24 mouse cellular contexts compared by ENCODE assay signal in the genomic region with DNA sequence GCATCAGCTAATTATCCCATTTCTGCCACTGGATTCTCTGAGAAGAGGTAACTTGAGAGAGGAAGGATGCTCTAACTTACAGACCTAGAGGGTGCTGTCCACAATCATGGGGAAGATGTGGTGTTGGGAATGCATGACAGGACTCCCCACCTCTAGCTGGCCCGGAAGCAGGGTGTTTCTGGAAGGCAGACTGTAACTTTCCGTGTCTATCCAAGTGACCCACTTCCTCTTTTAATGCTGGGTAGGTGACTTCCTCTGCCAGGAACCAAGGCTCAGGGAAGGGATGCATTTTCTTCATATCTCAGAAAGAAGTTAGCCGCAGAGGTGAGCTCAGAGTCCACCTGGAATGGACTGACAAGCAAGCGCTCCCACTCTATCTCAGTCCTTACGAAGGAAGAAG. TPM values are rescaled to one million over a fixed set of nuclear protein-coding genes. Genes with fewer than 3 reads are reported as not detected.
DNase-seq lines count a peak whose midpoint lies in the region; ATAC-seq and TF ChIP-seq lines count a peak whose summit lies in the region.
"Had no signal": no experiment of that assay in that cellular context is flagged by ENCODE, and none has a peak within 500 bp of the region (broad histone marks: within the 10 kb centered on the region; RNA-seq: fewer than 3 reads in every experiment).

No protein-coding gene starts in this region.

- no peak for ATAC-seq in forebrain, postnatal 0 days
- ATAC-seq in forebrain, embryonic 11.5 days (replicated peaks; ENCODE audit: low FRiP score) = no peak
- ATAC-seq in megakaryocyte, adult 5-6 weeks (ENCODE audit: poor library complexity, severe bottlenecking) = peak; percentile 72
- ATAC-seq in neutrophil, adult 5-6 weeks (ENCODE audit: extremely low read depth, insufficient number of reproducible peaks, low FRiP score, poor library complexity, severe bottlenecking) = peak; percentile 51; the same call in 1 of the 2 replicates
- ATAC-seq in liver, embryonic 11.5 days (replicated peaks; ENCODE audit: low FRiP score) = no peak
- ATAC-seq: CD4-positive, CD25-positive, alpha-beta regulatory T cell, adult 4 months; hindbrain, postnatal 0 days; inflammation-experienced regulatory T-cells, adult 6 months; intestine, embryonic 16.5 days had no signal

- TF ChIP-seq CTCF in forebrain, postnatal 0 days (IDR thresholded peaks at IDR 0.05; ENCODE audit: low read depth) = no peak

- H3K9me3 ChIP-seq in forebrain, postnatal 0 days (ENCODE audit: low read length) = no peaks in the 10 kb centered on the region
- H3K9me3 ChIP-seq in forebrain, embryonic 11.5 days (ENCODE audit: control insufficient read depth, low read length) = no peaks in the 10 kb centered on the region
- no peaks in the 10 kb centered on the region for H3K9me3 ChIP-seq in liver, embryonic 11.5 days (ENCODE audit: control insufficient read depth, low read length)
- H3K9me3 ChIP-seq: forebrain, embryonic 12.5 days; hindbrain, embryonic 12.5 days had no signal

- H3K27ac ChIP-seq in forebrain, postnatal 0 days (ENCODE audit: low read depth, low read length) = peak overlapping the region; percentile 42; the same call in 1 of the 2 replicates
- no peak overlapping the region for H3K27ac ChIP-seq in forebrain, embryonic 11.5 days (ENCODE audit: low read depth, low read length)
- no peak overlapping the region for H3K27ac ChIP-seq in liver, embryonic 11.5 days (ENCODE audit: low read depth, low read length)
- H3K27ac ChIP-seq: hindbrain, embryonic 12.5 days; hindbrain, postnatal 0 days had no signal

- no peak overlapping the region for H3K4me3 ChIP-seq in forebrain, postnatal 0 days (ENCODE audit: low read depth, low read length)
- no peak overlapping the region for H3K4me3 ChIP-seq in forebrain, embryonic 11.5 days (ENCODE audit: low read depth, low read length)
- H3K4me3 ChIP-seq in liver, embryonic 11.5 days (ENCODE audit: low read depth, low read length) = no peak overlapping the region
- H3K4me3 ChIP-seq: forebrain, embryonic 12.5 days; hindbrain, embryonic 12.5 days had no signal

- H3K27me3 ChIP-seq in forebrain, postnatal 0 days (ENCODE audit: insufficient read depth, low read length) = no peaks in the 10 kb centered on the region
- no peaks in the 10 kb centered on the region for H3K27me3 ChIP-seq in forebrain, embryonic 11.5 days (ENCODE audit: control insufficient read depth, insufficient read depth, low read length)
- H3K27me3 ChIP-seq in liver, embryonic 11.5 days (replicated peaks; ENCODE audit: control insufficient read depth, insufficient read depth, low read length) = no peaks in the 10 kb centered on the region
- H3K27me3 ChIP-seq: forebrain, embryonic 12.5 days; hindbrain, embryonic 12.5 days had no signal

- DNase-seq in forebrain, postnatal 0 days = no peak
- DNase-seq in forebrain, embryonic 11.5 days (ENCODE audit: low spot score) = no peak
- DNase-seq in adrenal gland, postnatal 14 days = no peak
- DNase-seq in liver, embryonic 11.5 days (ENCODE audit: low spot score) = no peak
- DNase-seq: adrenal gland, adult 2 months; adrenal gland, postnatal 25 days; cerebellum, adult 11-12 months; cerebellum, adult 8-10 months; cerebellum, postnatal 14 days; gastrocnemius, postnatal 10 days; gastrocnemius, postnatal 36 days; heart, adult 11 months had no signal

- H3K4me2 ChIP-seq in forebrain, postnatal 0 days (ENCODE audit: low read depth) = no peak overlapping the region
- no peak overlapping the region for H3K4me2 ChIP-seq in forebrain, embryonic 11.5 days (ENCODE audit: low read depth, low read length, severe bottlenecking)
- H3K4me2 ChIP-seq in liver, embryonic 11.5 days = no peak overlapping the region
- H3K4me2 ChIP-seq: forebrain, embryonic 12.5 days; heart, embryonic 11.5 days; hindbrain, embryonic 12.5 days had no signal

- 86% methylated on average over 5 of the region's 5 CpGs for WGBS in forebrain, postnatal 0 days
- 93% methylated on average over 5 of the region's 5 CpGs for WGBS in forebrain, embryonic 11.5 days
- WGBS in liver, embryonic 11.5 days = 75% methylated on average over 5 of the region's 5 CpGs

- H3K36me3 ChIP-seq in forebrain, postnatal 0 days (ENCODE audit: insufficient read depth) = no peaks in the 10 kb centered on the region
- no peaks in the 10 kb centered on the region for H3K36me3 ChIP-seq in forebrain, embryonic 11.5 days (ENCODE audit: control insufficient read depth, insufficient read depth, low read length)
- H3K36me3 ChIP-seq in liver, embryonic 11.5 days (ENCODE audit: control insufficient read depth, insufficient read depth, low read length) = no peaks in the 10 kb centered on the region
- H3K36me3 ChIP-seq: forebrain, embryonic 12.5 days; hindbrain, embryonic 12.5 days had no signal

- no peak overlapping the region for H3K9ac ChIP-seq in forebrain, postnatal 0 days
- H3K9ac ChIP-seq in forebrain, embryonic 11.5 days (ENCODE audit: low read length) = no peak overlapping the region
- no peak overlapping the region for H3K9ac ChIP-seq in liver, embryonic 11.5 days (ENCODE audit: low read depth, low read length)
- H3K9ac ChIP-seq: forebrain, embryonic 12.5 days; hindbrain, embryonic 12.5 days had no signal

- H3K4me1 ChIP-seq in forebrain, postnatal 0 days (ENCODE audit: insufficient read depth) = peaks cover 31% of the 10 kb centered on the region; the same call in 1 of the 2 replicates
- peaks cover 13% of the 10 kb centered on the region for H3K4me1 ChIP-seq in forebrain, embryonic 11.5 days (replicated peaks; ENCODE audit: control insufficient read depth, insufficient read depth, low read length)
- 0 out of 2 replicates have a peak, but pooled peaks cover 4% of the 10 kb centered on the region for H3K4me1 ChIP-seq in liver, embryonic 11.5 days (replicated peaks; ENCODE audit: control insufficient read depth, insufficient read depth, low read length)

RNA-seq across cellular contexts. Expression of gene Amer2, which starts 33.5 kb away (rescaled TPM):
- total RNA-seq in forebrain, postnatal 0 days (2014; rRNA removed) = 31.6 and 42.2 TPM in 2 replicates
- polyA plus RNA-seq in forebrain, postnatal 0 days (2015; fragmentation: Nextera tagmentation; extraction: Ambion mirVana) = 14.4 and 28.7 TPM in 2 replicates
- 20.5 and 22.3 TPM in 2 replicates for polyA plus RNA-seq in forebrain, embryonic 11.5 days (2014; fragmentation: Nextera tagmentation; extraction: Ambion mirVana)
- total RNA-seq in megakaryocyte, adult 5-6 weeks (2015) = 2.9 and 4.4 TPM in 2 replicates
- 1.9 and 2.4 TPM in 2 replicates for total RNA-seq in megakaryocyte, adult 5-6 weeks (2017)
- 10.9 and 11.5 TPM in 2 replicates for total RNA-seq in neutrophil, adult 5-6 weeks (2017)
- 2.6 and 3.0 TPM in 2 replicates for total RNA-seq in adrenal gland, postnatal 14 days (2021)
- 0.43 and 0.55 TPM in 2 replicates for polyA plus RNA-seq in liver, embryonic 11.5 days (2014; fragmentation: Nextera tagmentation; extraction: Ambion mirVana)
- total RNA-seq: gastrocnemius, postnatal 36 days; heart, adult 8-10 months; heart, postnatal 25 days; MEL had no signal
- polyA plus RNA-seq: CD4-positive, CD25-positive, alpha-beta regulatory T cell, adult 4 months; inflammation-experienced regulatory T-cells, adult 6 months had no signal

Comparison
In these comparisons a context has a peak if more than half of its experiments do, and no peak if none do; other contexts are left out.
1. ATAC-seq: peak in megakaryocyte, adult 5-6 weeks (single experiment) and neutrophil, adult 5-6 weeks (single experiment); none in forebrain, postnatal 0 days (single experiment), forebrain, embryonic 11.5 days (single experiment) and liver, embryonic 11.5 days (single experiment).